Mouse (Mus musculus): ENCODE measurements at regions not wholly inside any gene's neighbourhood (a gene's known extent, or its start where the extent isn't known, plus 50 kb on each side); places are given as distances from the start of the nearest gene placed in this dataset.

GRCm38 (mm10) chr3:59406035-59406434 is 61.8 kb upstream of the Igsf10 start:
- TF ChIP-seq POLR2A (IDR thresholded peaks at IDR 0.05; ENCODE audit: borderline replicate concordance, extremely low read depth, insufficient read depth, insufficient read length, poor library complexity, severe bottlenecking) (no peak), CTCF (IDR thresholded peaks at IDR 0.05; ENCODE audit: borderline replicate concordance, extremely low read depth, insufficient read depth, insufficient read length) (no peak)
